Mouse (Mus musculus) ES-E14 (cell line): ENCODE measurements around the gene Camsap2.

ENCODE experiments used
- CHD2 ChIP-seq: IDR thresholded peaks from 2 replicates; pipeline ENCODE4 v1.6.1; 2014; ENCODE audit warnings: mild to moderate bottlenecking, low read depth, low read length, inconsistent platforms
- HCFC1 ChIP-seq: IDR thresholded peaks from 2 replicates; pipeline ENCODE4 v1.6.1; 2012; ENCODE audit warnings: low read length, inconsistent platforms, borderline replicate concordance; ENCODE audit not compliant: insufficient read depth
- MAFK ChIP-seq: IDR thresholded peaks from 2 replicates; pipeline ENCODE4 v1.6.1; 2014; ENCODE audit warnings: mild to moderate bottlenecking, low read depth, low read length, inconsistent platforms; ENCODE audit not compliant: insufficient read depth

- no peak for TF ChIP-seq MAFK
- no peak for TF ChIP-seq HCFC1
- TF ChIP-seq CHD2: no peak
Measured at GRCm38 (mm10) chr1:136379261-136379660, 33.4 kb upstream of the Camsap2 start.
